Mouse (Mus musculus) left cerebral cortex, postnatal 14 days (tissue): Measurements from ENCODE around the gene Sim2. TPM values are rescaled to one million over a fixed set of nuclear protein-coding genes. Genes with fewer than 3 reads are reported as not detected.

Experiments used
- DNase-seq, 2 experiments: peaks; one replicate each; pipeline ENCODE4 v3.0.0; 2021 to 2022; ENCODE audit warnings: low spot score in 2 of 2, mixed read lengths in 1 of 2
- intact Hi-C: fragments of 180-260 bp; cut with DNase I; formaldehyde crosslinking; loops from one replicate; pipeline ENCODE4 v1.15.1; 2025
- long read RNA-seq, 2 experiments: library from polyadenylated mRNA; stranded (forward); transcript quantifications; one replicate each; pipeline ENCODE4 v2.0.0; 2021
- total RNA-seq, 2 experiments: library from RNA; stranded (reverse); gene quantifications; 2 replicates each; pipeline ENCODE4 v1.2.3; 2021

The Sim2 gene
- under 1 TPM; 0.11 TPM for total RNA-seq
- long read RNA-seq, experiment 1, result 0 reads
- long read RNA-seq, experiment 2, result 0 reads

DNA sequence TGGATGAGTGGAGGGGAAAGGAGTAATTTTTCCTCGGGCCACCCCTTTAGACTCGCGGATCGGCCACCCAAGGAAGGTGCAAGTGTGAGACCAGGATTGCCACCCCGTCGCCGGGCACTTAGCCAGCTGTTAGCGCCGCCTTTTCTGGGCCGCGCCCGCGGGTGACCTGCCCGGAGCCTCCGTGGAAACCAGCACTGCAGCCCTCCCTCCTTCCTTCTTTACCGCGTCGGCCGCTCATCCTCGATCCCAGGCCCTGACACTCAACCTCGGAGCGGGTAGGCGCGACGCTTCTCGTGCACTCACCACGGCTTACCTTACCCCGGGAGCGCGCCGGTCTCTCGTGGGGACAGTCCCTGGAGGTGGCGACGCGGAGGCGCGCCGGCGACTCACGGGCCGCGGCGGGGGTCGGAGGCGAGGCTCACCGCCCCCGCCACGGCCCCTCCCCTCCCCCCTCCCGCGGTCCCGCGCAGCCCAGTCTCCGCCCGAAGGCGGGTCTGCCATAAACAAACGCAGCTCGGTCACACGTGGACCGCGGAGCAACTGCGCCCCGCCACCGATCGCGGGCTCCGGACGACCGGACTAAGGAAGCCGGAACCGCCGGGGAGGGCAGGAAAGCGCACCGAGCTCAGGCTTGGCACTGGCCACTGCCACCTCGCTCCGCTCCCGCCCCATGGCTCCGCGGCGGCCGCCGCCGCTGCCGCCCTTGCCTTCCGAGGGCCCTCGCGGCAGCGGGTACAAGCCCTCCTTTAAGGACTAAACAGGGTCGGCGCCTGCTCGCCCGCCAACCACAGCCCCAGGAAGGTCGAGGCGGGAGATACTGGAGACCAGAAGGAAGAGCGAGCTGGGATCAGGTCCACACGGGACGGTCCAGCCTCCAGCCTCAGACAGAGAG is at the start of gene Sim2:
Sim2 (plus strand) TSS at position 221 of the 892 bp plus-strand sequence.
- DNase-seq, result no peak
- intact Hi-C loops, result loop anchor here (10.0 kb wide), 1 partner anchor 1390 kb away; no protein-coding TSS in a partner anchor

DNA sequence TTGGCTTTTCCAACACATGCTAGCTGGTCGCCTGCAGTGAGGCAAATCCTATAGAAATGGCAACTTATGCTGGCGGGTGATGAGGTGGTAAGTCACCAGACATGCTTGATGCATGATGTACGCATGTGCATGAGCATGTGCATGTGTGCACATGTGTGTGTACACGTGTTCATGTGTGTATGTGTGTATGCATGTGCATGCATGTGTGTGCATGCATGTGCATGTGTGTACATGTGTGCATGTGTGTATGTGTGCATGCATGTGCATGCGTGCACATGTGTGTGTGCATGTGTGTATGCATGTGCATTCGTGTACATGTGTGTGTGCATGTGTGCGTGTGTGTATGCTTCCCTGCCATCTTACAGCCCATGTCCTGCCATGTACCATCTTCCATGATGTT is 47.5 kb upstream of the Sim2 start:
- intact Hi-C loops, result no loop called here
- no peak for DNase-seq

DNA sequence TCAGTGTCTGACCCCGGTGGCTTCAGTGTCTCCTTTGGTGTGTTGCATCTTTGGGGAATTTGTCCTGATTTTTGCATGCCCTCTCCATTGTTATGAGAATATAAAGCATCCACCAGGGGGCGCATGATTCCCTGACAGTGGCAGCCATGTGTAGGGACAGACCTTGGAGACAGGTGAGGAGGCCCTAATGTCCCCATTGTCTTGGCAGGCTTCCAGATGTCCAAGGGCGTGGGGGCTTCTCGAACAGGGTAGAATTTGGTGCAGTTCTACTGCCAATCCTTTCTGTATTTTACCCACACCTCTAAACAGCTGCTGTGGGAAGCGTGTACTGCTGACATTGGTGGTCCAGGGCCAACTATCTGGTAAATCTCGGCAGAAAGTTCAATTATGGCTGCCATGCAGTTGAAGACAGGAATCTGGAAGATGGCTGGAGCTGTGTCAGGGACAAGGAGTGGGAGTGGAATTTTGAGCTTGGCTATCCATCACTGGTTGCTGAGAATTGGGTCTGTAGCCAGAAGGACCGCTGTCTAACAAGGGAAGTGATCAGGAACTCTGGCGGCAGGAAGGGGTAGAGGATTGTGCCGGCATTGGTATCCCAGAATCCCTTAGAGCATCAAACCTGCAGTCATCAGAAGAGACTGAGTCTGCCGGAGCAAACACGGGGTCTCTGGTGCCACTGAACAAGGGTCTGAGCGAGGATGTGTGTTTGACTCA is 46.3 kb upstream of the Sim2 start:
- intact Hi-C loops, result loop anchor here (1.0 kb wide), 1 partner anchor 221 kb away; no protein-coding TSS in a partner anchor
- DNase-seq, result peak; percentile 36 to 62

DNA sequence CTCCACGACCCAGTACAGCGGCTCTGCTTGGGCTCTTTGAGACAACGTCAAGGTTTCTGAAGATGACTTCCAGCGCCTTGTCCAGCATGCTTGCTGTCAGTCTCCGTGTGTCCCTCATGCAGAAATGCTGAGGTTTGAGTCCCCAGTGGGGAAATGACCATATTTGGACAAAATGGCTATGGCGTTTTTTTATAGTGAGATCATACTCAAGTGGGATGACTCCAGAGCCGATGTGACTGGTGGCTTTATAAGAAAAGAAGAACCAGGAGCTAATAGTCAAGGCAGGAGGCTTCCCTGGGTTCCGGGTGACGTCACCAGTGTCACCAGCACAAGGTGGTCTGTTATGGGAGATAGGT is 45.8 kb upstream of the Sim2 start:
- intact Hi-C loops, result loop anchor here (1.0 kb wide), 1 partner anchor 220 kb away; no protein-coding TSS in a partner anchor
- DNase-seq, result no peak

DNA sequence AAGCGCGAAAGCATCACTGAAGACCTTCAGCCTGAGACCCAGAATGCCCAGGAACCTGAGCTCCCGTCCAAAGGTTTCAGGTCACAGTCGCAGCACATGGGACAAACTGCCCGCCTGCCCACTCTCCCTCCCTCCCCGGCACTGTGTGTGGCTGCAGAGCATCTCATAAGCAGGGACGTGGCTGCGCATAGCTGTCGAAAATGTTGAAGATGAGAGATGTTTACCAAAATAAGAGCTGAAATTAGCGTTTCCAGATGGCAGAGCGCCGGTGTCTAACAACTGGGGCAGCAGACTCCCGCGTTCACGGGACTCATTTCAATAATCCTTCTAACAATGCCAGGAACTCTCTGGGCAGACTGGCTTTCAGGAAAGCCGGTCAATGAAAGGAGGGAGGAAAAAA is 44.2 kb upstream of the Sim2 start:
- intact Hi-C loops, result no loop called here
- DNase-seq, result no peak

DNA sequence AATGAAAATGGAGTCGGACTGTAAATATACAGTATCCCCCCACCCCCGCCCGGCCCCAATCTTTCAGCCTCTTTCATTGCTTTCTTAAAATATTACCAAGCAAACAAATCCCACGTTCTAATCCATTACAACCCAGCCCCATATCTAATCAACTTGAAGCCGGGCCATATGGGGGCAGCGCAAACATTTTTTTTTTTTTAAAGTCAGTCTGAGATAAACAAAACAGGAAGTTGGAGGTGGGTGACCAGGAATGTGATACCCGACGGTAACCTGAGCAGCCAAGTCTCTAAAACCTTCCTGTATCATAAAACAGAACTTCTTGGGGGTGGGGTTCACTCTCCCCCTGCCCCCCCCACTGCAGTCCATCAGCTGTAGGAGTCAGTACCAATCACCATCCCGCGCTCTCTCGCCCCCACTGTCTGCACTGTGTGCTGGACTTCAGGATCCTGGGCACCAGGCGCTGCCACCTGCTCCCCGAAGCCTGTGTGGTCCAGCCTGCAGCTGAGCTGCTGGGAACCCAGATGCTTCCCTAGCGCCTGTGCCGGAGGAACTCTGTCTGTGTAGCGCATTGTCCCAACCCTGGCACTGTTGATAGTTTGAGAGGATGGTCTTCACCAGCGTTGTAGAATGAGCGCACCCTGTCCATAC is 43.5 kb upstream of the Sim2 start:
- DNase-seq, result no peak
- intact Hi-C loops, result no loop called here

DNA sequence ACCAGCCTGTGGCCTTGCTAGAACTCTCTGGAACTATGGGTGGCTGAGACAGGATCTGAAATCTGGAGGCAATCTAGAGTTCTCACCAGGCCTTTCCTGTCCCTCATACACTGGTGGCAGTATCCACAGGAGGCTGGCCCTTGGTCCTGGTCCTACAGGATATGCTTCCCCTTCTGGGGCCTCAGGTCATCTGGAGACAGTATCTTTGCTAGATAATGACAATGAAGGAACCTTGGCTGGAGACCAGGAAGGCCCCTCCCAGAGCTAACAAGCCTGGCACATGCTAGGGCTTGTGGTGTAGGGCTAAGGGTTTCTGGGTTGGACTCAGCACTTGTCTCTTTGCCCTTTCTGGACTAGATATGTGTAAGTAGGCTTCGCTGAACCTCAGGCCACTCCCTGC is 40.9 kb upstream of the Sim2 start:
- DNase-seq, result no peak
- intact Hi-C loops, result no loop called here

DNA sequence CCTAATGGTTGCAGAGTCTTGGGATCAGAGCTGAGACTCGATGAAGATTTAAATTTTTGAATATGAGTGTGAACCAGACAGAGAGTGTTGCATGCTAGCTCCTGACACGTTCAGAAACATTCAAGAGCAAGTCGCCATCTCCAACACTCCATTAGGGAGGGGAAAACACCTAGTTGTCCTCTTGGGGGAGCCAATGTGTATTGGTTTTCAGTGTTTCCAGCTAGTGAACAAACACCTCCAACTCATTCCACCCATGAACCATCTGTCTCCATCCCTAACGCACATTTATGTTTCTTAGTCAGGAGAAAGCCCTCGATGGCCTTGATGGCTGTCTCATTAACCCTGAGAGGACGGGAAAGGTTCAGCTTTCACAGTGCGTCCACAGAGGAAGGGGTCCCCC is 39.7 kb upstream of the Sim2 start:
- DNase-seq, result peak; percentile 25 to 26
- intact Hi-C loops, result no loop called here

DNA sequence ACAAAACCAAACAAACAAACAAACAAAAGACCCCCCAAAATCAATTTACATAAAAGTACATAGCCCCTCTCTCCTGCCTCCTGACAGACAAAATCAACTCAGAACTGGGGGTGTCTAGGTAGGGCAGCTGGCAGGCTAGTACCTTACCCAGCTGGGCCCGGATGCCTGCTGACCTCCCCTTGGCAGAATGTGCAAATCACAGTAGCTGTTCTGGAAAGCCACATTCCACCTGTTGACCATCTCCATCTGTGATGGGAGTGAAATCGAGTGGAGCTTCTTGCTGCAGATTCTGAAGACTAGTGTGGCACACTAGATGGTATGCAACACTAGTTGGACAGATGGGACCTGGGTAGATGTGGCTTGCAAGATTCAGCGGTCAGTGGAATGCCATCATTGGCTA is 34.4 kb upstream of the Sim2 start:
- DNase-seq, result no peak
- intact Hi-C loops, result no loop called here

DNA sequence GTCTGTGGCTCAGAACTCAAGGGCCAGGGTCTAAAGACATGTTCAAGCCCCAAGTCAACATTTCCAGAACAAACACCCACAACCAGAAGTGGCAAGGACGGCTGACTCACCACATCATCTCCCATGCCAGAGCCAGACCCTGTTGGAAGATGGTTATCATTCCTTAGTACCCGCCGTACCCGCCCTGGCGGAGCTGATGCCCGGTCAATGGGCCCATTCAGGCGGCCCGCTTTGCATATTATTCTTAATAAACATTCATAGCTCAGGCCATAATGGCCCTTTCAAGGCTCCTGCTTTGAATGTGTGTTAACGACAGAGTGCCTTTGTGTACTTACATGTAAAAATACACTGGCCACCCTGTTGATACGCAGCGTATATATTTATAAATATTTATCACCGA is 29.6 kb upstream of the Sim2 start:
- DNase-seq, result no peak
- intact Hi-C loops, result no loop called here

DNA sequence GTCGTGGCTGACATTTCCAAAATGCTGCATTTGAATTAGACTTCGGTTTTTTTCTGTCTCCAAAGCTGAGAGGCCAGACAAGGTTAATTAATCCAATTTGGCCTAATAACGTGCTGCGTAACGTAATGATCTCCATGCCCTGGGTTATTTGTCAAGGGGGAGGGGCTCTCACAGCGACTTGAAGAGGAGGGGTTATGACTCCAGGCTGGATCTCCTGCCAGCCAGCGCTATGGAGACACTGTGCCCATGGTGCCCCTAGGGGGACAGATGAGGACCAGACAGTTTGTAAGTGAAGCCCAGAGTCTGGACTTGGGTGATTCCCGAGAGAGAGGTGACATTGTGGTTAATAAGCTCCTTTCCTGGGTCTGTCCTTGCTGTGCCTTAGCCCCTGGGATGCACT is 29.2 kb upstream of the Sim2 start:
- intact Hi-C loops, result no loop called here
- DNase-seq, result no peak

DNA sequence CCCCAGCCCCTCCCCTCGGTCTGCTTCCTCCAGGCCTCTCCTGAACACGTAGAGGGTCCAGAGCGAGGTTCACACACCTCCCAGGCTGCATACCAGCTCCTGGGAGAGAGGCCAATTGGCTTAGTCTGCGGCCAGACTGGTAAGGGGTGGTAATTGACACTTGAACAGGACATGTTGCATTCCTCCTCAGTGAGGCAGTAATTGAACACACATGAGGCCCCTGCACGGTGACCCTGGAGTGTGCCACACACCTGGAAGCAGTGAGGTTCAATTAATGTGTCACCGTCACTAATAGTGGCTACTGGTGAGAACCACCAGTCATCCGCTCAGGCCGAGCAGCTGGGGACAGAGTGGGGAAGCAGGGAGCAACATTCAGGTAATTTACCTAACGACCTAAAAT is 24.9 kb upstream of the Sim2 start:
- no peak for DNase-seq
- intact Hi-C loops, result no loop called here

DNA sequence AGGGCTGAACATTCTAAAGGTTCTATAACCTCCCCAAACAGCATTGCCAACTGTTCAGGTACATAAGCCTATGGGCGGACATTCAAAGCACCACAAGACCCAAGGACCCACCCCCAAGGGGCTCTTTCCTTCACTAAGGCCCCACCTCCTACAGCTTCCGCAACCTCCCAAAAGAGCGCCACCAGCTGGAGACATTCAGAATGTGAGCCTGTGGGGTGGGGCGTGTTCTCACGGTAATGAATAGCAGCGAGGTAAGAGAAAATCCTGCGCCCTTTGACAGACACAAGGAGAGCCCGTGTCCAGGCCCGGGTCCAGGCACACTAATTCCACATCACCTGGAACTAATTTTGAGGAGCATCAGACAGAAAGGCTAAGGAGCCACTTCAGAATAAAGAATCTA is 20.5 kb upstream of the Sim2 start:
- intact Hi-C loops, result no loop called here
- no peak for DNase-seq

DNA sequence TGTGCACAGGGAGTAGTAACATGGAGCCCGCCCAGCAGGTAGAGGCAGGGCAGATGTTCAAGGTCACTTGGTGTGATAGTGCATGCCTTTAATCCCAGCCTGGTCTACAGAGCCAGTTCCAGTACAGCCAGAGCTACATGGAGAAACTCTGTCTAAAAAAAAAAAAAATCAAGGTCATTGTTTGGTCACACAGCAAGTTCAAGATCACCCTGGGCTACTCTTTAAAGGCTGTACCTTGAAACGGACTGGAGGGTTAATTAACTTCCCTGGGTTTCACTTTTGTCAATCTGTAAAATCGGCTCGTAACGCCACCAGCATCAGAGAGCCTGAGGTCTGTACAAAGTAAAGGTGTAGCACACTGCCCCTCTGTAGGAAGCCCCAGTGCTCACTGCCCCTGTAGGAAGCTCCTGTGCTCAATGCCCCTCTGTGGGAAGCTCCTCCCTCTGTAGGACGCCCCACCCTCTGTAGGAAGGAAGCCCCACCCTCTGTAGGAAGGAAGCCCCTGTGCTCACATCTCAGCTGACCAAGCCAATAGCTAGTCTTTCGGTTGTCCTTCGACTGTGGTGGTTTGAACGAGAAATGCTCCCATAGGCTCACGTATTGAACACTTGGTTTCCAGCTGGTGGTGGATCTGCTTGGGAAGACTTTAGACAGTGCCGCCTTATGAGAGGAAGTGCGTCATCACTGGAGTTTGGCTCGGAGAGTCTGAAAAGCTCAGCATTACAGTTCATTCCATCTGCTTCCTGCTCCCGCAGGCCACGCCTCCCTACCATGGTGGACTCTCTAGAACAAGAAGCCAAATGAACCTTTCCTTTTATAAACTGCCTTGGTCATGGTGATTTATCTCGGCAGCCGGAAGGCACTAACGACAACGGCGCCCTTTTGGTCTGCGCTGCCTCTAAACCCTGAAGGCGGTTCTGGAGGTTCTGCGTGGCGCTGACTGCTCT is 18.7 kb upstream of the Sim2 start:
- intact Hi-C loops, result no loop called here
- no peak for DNase-seq

DNA sequence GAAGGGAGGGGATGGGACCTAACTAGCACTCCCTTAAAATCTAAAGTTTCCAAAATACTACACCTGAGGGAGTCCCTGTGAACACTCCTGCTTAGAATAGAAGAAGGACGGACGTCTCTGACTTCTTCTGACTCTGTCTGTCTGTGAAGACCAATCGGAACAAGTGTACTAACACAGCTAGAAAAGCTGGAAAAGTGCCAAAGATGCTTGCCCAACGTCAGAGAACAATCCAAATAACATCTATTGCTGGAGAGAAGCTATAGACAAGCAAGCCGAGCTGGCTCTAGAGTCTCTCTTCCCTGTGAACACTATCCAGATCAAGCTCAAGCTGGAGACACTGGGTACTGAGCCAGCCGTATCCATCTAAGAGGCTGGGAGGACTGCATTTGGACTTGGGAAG is 18.0 kb upstream of the Sim2 start:
- DNase-seq, result no peak
- intact Hi-C loops, result no loop called here

DNA sequence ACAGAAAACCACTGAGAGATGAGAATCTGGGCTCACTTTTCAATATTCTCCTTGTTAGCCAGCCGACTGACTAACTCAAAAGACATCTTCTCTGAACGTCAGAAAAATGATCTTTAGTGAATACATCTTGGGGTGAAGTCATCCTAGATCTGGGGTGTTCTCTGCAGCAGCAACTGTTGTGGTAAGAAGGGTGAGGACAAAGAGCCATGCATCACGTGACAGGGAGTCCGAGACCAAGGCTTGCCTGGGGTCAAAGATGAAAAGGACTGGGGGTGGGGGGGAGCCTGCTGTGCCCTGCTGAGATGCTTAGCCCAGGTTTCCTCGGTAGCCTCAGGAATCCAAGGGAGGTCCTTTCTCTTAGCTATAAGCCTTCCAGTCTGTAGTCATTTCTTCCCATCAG is 17.5 kb upstream of the Sim2 start:
- intact Hi-C loops, result no loop called here
- no peak for DNase-seq

DNA sequence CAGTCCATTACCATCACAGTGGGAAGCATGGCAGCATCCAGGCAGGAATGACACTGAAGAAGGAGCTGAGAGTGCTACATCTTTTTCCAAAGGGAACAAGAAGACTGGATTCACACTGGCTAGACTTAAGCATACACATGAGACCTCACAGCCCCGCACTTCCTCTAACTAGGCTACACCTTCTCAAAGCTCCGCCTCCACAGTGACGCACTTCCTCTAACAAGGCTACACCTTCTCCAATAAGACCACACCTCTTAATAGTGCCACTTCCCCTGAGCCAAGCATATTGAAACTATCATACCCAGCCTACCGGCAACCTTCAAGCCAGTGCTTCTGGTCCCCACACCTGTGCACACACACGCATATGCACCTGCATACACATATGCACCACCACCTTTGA is 15.7 kb upstream of the Sim2 start:
- intact Hi-C loops, result no loop called here
- no peak for DNase-seq

DNA sequence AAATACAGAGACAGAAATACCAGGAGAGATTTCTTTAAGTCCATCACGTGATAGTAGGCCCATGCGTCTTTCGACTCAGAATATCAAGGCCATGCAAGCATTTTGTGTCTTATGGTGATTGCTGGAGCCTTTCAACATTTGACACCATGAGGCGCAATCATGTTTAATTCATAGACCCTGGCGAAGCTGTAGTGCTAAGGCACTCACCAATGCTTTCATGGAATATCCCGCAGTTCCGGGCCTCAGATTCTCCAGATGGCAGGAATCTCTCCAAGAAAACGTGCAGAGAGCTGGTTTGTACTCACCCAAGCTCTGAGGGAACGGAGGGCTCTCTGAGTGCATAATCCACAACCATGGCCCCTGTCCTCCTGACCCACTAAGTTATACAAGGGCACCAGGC is 13.8 kb upstream of the Sim2 start:
- DNase-seq, result peak in 1 of 2 experiments; percentile 25
- intact Hi-C loops, result no loop called here

DNA sequence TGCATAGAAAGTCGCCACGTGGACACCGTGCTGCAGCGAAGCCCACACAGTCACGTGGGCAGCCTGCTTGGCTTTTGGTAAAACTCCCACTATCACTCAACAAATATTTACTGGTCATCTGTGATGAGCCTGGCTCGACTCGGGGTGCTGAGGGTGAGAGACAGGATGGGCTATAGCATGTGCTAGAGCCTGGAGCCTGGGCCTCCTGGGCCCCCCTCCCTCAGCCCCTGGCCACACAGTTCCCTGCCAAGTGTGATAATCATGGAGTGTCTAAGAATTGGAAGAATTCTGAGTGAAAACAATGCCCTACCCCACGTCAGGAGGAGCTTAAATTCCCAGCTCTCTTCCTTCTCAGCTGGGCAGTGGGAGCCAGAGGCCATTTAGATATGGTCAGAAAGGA is 13.3 kb upstream of the Sim2 start:
- intact Hi-C loops, result no loop called here
- no peak for DNase-seq
